Mouse (Mus musculus) cerebellum, adult 2 months (tissue): ENCODE data around the gene Ifitm10. TPM values are rescaled to one million over a fixed set of nuclear protein-coding genes. Genes with fewer than 3 reads are reported as not detected.
"Not testable (repeated sequence)": the region's sequence is repeated elsewhere in the genome, so short reads cannot be mapped to it uniquely, and the experiment has no call there.

ENCODE experiments used
- DNase-seq, 2 experiments: peaks; one replicate each; pipeline ENCODE4 v3.0.0; 2021
- H3K27ac ChIP-seq: fragments of 200-500 bp; 2 replicates; pipeline ENCODE4 v1.5.1; 2012; ENCODE audit warnings: low read length, control low read depth, inconsistent platforms; ENCODE audit not compliant: insufficient read depth
- H3K27me3 ChIP-seq: fragments of 200-500 bp; 2 replicates; pipeline ENCODE4 v1.6.1; 2012; ENCODE audit warnings: inconsistent platforms, mild to moderate bottlenecking, low read length, moderate library complexity; ENCODE audit not compliant: control insufficient read depth, insufficient read depth
- H3K4me1 ChIP-seq: fragments of 200-500 bp; 2 replicates; pipeline ENCODE4 v1.6.1; 2011; ENCODE audit warnings: low read length; ENCODE audit not compliant: control insufficient read depth, insufficient read depth
- H3K4me3 ChIP-seq: fragments of 200-500 bp; replicated peaks from 2 replicates; pipeline ENCODE3; 2011; ENCODE audit warnings: mild to moderate bottlenecking, low read depth, low read length, control low read depth; ENCODE audit not compliant: insufficient read depth
- CTCF ChIP-seq: fragments of 200-500 bp; IDR thresholded peaks from 2 replicates; pipeline ENCODE4 v1.5.1; 2011; ENCODE audit warnings: low read depth, mild to moderate bottlenecking, control low read depth, low read length, moderate library complexity, borderline replicate concordance; ENCODE audit not compliant: insufficient read depth
- POLR2A ChIP-seq: fragments of 200-500 bp; IDR thresholded peaks from 2 replicates; pipeline ENCODE4 v1.6.1; 2011; ENCODE audit warnings: low read length, control low read depth, borderline replicate concordance; ENCODE audit not compliant: insufficient read depth
- WGBS: fragments of 180-500 bp; shearing (Covaris S2); methylation state at CpG from one replicate; pipeline ENCODE4 v1.1.7; 2018; 5-methylcytosine and 5-hydroxymethylcytosine counted together
- polyA plus RNA-seq: library from polyadenylated mRNA; depleted of rRNA; stranded (reverse); fragments of >200 nt; gene quantifications from 2 replicates; pipeline ENCODE4 v1.2.3, GENCODE M21; 2012

Gene Ifitm10
- polyA plus RNA-seq, 1 experiment: 175 TPM

DNA sequence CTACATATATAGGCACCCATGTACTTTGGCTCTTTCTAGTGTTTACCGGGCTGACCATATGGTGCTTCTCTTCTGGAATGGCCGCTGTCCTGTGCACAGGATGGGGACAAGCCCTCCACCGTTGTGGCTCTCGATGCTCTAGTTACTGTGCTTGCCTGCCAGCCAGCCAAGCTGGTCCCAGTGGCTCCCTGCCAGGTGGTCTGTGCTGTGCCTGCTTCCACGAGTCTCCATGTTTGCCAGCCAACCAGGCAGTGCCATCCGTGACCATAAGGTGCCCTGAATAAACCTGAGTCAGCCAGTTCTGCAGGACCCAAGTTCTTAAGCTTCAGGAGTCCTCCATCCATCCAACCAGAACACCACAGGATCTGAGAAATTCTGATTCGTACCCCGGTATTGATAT lies 38.4 kb downstream of the Ifitm10 start:
- Histone ChIP-seq H3K4me1 (peaks cover 15% of the 10 kb centered on the region), H3K27me3 (no peaks in the 10 kb centered on the region), H3K4me3 (no peak overlapping the region), H3K27ac (no peak overlapping the region)
- TF ChIP-seq POLR2A: no peak
- peak; percentile 80 to 89 for DNase-seq
- 15% methylated on average over 8 of the region's 8 CpGs for WGBS

DNA sequence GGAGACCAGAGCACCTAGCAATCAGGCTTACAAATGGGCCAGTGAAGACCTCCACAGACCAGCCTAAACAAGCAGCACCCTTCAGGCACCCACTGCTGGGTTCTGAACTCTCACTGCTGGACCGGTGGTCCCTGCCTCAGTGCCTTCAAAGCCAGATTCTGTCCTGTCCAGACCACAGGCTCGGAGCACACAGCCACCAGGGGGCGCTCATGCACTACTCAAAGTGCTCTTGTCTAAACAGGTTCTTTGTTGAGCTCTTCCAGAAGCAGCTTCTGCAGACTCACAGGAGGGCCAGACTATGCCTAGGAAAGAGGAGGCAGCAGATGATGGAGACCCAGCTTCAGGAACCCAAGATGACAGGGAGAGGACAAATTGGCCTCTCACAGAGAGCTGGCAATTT lies 39.3 kb downstream of the Ifitm10 start:
- WGBS: 2% methylated on average over 3 of the region's 3 CpGs
- H3K4me3 ChIP-seq: no peak overlapping the region
- no peaks in the 10 kb centered on the region for H3K27me3 ChIP-seq
- no peak overlapping the region for H3K27ac ChIP-seq
- DNase-seq: peak; percentile 82 to 90
- no peak for TF ChIP-seq POLR2A
- TF ChIP-seq CTCF: peak; percentile 96
- H3K4me1 ChIP-seq: peaks cover 15% of the 10 kb centered on the region

DNA sequence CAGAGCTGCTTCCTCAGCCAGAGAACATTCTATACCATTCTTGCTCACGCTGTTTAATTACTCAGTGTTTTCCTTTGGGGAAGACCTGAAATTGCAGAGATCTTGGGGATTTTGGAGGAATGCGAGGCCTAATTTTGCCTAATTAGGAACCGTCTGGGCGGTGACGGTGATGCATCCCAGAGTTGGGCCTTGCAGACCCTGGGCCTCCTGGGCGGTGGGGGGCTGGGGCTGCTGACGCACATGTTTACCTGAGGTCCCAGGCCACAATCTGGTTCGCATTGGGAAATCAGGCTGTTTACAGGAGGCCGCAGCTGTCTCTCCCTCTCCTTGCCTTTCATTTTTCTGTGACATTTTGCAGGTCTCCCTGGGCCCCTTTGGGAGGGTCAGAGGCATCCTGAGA lies 40.8 kb downstream of the Ifitm10 start:
- peaks cover 15% of the 10 kb centered on the region for H3K4me1 ChIP-seq
- H3K4me3 ChIP-seq, DNase-seq, H3K27me3 ChIP-seq, H3K27ac ChIP-seq: not testable (repeated sequence)
- 94% methylated on average over 5 of the region's 9 CpGs for WGBS

DNA sequence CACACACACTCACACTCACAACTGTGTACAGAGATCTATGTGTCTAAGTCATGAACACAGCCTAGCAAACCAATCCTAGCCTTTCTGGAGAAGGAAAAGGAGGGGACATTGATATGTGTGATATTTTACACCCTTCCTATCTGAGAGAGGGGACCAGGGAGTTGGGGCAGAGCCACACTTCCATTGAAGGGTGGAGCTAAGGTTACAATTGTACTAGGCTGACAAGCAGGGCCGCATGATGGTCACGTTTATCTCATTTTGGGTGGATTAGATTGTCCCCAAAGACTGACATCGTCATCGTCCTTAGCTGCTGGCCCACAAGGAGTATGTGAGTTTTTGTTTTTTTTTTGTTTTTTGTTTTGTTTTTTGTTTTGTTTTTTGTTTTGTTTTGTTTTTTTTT lies 42.3 kb downstream of the Ifitm10 start:
- H3K4me3 ChIP-seq: no peak overlapping the region
- WGBS: 93% methylated on average over 4 of the region's 4 CpGs
- TF ChIP-seq CTCF: no peak
- TF ChIP-seq POLR2A: no peak

DNA sequence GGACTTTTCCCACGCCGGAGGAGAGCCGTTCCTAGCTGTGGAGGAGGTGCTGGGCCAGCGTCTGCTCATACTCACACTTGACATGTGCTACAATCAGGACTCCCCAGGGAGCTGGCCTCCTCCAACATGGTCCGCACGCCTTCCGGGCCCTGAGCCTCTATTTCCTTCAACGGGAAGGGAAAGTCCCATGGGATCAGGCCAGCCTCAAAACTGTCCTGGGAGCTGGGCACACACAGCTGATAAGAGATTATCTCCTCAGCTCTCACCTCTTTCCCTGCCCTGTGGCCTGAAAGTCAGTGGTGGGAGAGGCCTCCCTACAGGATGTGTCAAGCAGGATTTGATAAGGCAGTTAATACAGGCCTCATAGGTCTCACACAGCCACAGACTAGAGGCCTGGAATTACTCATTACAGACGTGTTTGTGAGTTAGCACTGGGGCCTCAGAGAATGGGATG lies 43.3 kb downstream of the Ifitm10 start:
- peak in 1 of 2 experiments; percentile 9 for DNase-seq
- Histone ChIP-seq H3K4me3 (no peak overlapping the region), H3K27ac (no peak overlapping the region), H3K4me1 (peaks cover 10% of the 10 kb centered on the region), H3K27me3 (no peaks in the 10 kb centered on the region)
- 31% methylated on average over 9 of the region's 9 CpGs for WGBS
- TF ChIP-seq POLR2A (no peak), CTCF (no peak)

More for the DNA sequence above, 42.3 kb downstream of the Ifitm10 start:
- no peak overlapping the region for H3K27ac ChIP-seq
- H3K27me3 ChIP-seq: no peaks in the 10 kb centered on the region
- H3K4me1 ChIP-seq: peaks cover 15% of the 10 kb centered on the region
- no peak for DNase-seq

DNA sequence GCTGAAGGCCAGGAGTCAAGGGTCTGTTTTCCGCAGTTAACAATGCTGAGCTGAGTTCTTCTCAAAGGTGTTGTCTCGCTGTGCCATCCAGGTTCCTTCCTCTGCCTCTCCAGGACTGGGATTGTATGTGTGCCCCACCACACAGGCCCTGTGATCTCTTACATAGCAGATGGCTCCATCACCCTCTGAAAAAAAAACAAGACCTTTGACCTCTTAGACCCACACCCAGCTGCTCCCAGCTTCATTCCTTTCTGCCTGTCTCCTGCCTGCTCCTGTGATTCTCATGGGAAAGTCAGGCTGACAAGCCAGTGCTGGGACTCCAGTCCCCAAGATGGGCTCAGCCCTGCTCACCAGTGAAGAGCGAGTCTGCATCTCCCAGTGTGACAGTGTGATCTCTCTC lies 45.0 kb downstream of the Ifitm10 start:
- Histone ChIP-seq H3K27me3 (no peaks in the 10 kb centered on the region), H3K4me1 (no peaks in the 10 kb centered on the region; the same call in 1 of the 2 replicates), H3K27ac (no peak overlapping the region), H3K4me3 (no peak overlapping the region)
- WGBS: 89% methylated on average over 3 of the region's 3 CpGs
- TF ChIP-seq POLR2A: no peak
- no peak for TF ChIP-seq CTCF
- DNase-seq: no peak

DNA sequence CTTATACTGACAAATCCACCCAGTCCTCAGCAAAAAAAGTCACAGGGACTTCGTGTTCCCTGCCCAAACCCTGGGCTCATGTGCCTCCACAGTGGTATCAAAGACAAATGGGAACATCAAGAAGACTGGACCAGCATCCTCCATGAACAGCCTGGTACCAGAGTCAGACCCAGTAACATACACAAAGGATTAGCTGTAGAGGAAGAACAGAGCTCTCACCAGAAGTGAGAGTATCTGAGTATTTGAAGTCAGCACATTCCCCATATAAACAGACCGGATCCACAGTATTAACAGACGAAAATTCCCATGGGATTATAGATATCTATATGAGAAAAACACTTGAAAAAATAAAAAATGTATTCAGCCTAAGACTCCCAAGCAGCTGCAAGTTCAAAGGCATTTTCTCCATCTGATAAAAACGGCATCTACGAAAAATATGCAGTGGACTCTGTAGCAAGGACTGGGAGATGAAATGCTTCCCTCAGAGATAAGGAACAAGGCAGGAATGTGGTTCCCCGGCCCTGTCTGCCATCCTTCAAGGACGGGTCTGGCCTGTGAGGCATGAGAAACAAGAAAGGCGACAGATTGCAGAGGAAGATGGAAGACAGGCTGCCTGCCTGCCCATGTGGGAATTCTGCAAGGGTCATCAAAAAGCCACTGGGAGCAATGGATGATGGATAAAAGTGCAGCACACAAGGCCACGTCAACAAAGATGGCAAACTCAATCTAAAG lies 46.7 kb downstream of the Ifitm10 start:
- Histone ChIP-seq H3K27me3 (no peaks in the 10 kb centered on the region), H3K27ac (no peak overlapping the region), H3K4me1 (no peaks in the 10 kb centered on the region; the same call in 1 of the 2 replicates), H3K4me3 (no peak overlapping the region)
- DNase-seq: no peak
- TF ChIP-seq CTCF (no peak), POLR2A (no peak)
- WGBS: 71% methylated on average over 9 of the region's 9 CpGs

DNA sequence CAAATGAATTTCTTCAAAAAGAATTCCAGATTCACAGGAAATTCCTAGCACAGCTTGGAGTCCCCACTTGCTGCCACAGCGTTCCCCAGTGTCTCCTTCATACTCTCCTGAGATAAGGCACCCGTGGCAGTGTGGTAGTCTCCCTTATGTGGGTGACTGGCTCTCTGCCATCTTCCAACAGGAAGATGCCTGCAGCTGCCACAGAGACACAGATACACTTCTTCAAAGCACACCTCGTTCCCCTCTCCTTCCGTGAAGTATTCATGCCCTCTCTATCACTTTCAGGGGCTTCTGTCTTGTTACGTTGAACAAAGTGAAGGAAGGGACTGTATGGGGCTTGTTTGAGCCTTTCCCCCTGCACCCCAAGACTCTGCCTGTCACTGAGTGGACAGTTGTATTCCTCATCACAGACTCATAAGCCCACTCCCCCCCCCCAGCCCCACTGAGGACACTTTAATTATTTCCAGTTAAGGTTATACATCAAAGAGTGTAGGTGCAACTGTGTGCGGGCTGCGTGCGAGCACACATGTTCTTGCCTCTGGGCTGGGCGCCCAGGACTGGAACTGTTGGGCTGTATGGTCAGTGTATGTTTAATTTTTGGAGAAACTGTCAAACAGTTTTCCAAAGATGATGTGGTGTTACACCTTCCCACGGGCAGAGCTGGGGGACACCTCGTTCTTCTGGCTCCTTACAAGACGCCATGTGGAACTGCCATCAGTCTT lies 50.0 kb downstream of the Ifitm10 start:
- Histone ChIP-seq H3K4me1 (no peaks in the 10 kb centered on the region), H3K27me3 (no peaks in the 10 kb centered on the region), H3K27ac (no peak overlapping the region), H3K4me3 (no peak overlapping the region)
- WGBS: 81% methylated on average over 12 of the region's 12 CpGs
- DNase-seq: no peak
- no peak for TF ChIP-seq POLR2A
- TF ChIP-seq CTCF: no peak
